Mouse (Mus musculus) limb, embryonic 12.5 days (tissue): ENCODE measurements at regions not wholly inside any gene's neighbourhood (a gene's known extent, or its start where the extent isn't known, plus 50 kb on each side); places are given as distances from the start of the nearest gene placed in this dataset.

Experiments used
- ATAC-seq: fragments of 200-750 bp; cut with Nextera tagmentation; 2 replicates; pipeline ENCODE4 v1.8.0; 2017; ENCODE audit warnings: low read depth, moderate TSS enrichment; ENCODE audit not compliant: insufficient number of reproducible peaks, insufficient read depth, low FRiP score, low TSS enrichment
- H3K27ac ChIP-seq: fragments of 300-500 bp; sonication (generic); 2 replicates; pipeline ENCODE4 v1.5.1; 2016; ENCODE audit warnings: mild to moderate bottlenecking, moderate library complexity
- H3K27me3 ChIP-seq: fragments of 300-500 bp; sonication (generic); 2 replicates; pipeline ENCODE4 v1.6.1; 2016; ENCODE audit warnings: mild to moderate bottlenecking, moderate library complexity
- H3K36me3 ChIP-seq: fragments of 300-500 bp; sonication (generic); 2 replicates; pipeline ENCODE4 v1.6.1; 2016; ENCODE audit warnings: mild to moderate bottlenecking, moderate library complexity
- H3K4me1 ChIP-seq: fragments of 300-500 bp; sonication (generic); replicated peaks from 2 replicates; pipeline ENCODE4 v1.6.1; 2016
- H3K4me2 ChIP-seq: fragments of 300-500 bp; sonication (generic); 2 replicates; pipeline ENCODE4 v1.6.1; 2016; ENCODE audit warnings: mild to moderate bottlenecking, moderate library complexity
- H3K4me3 ChIP-seq: fragments of 300-500 bp; sonication (generic); replicated peaks from 2 replicates; pipeline ENCODE4 v1.5.1; 2016; ENCODE audit warnings: mild to moderate bottlenecking
- H3K9ac ChIP-seq: fragments of 300-500 bp; sonication (generic); replicated peaks from 2 replicates; pipeline ENCODE4 v1.6.1; 2016; ENCODE audit warnings: mild to moderate bottlenecking, moderate library complexity
- H3K9me3 ChIP-seq: fragments of 300-500 bp; sonication (generic); 2 replicates; pipeline ENCODE4 v1.6.1; 2016; ENCODE audit warnings: mild to moderate bottlenecking, moderate library complexity
- WGBS: fragments of 180-500 bp; shearing (Covaris S2); methylation state at CpG from one replicate; pipeline ENCODE4 v1.1.7; 2016; 5-methylcytosine and 5-hydroxymethylcytosine counted together

- ATAC-seq: no peak
- 93% methylated on average over 3 of the region's 3 CpGs for WGBS
- no peaks in the 10 kb centered on the region for H3K27me3 ChIP-seq
- no peak overlapping the region for H3K27ac ChIP-seq
- H3K4me2 ChIP-seq: no peak overlapping the region
- no peaks in the 10 kb centered on the region for H3K36me3 ChIP-seq
- H3K4me1 ChIP-seq: no peaks in the 10 kb centered on the region
- no peak overlapping the region for H3K4me3 ChIP-seq
- H3K9me3 ChIP-seq: no peaks in the 10 kb centered on the region
- no peak overlapping the region for H3K9ac ChIP-seq
Measured at GRCm38 (mm10) chr10:37289964-37290704, 151.4 kb upstream of the Marcks start.

- no peaks in the 10 kb centered on the region for H3K36me3 ChIP-seq
- no peak overlapping the region for H3K4me2 ChIP-seq
- ATAC-seq: no peak
- H3K9me3 ChIP-seq: no peaks in the 10 kb centered on the region
- H3K4me1 ChIP-seq: no peaks in the 10 kb centered on the region
- no peak overlapping the region for H3K27ac ChIP-seq
- no peak overlapping the region for H3K9ac ChIP-seq
- 91% methylated on average over 5 of the region's 5 CpGs for WGBS
- H3K4me3 ChIP-seq: no peak overlapping the region
- no peaks in the 10 kb centered on the region for H3K27me3 ChIP-seq
Measured at GRCm38 (mm10) chr10:37286305-37286704, 147.6 kb upstream of the Marcks start.

- no peak overlapping the region for H3K4me3 ChIP-seq
- H3K9ac ChIP-seq: no peak overlapping the region
- H3K9me3 ChIP-seq: no peaks in the 10 kb centered on the region
- no peak overlapping the region for H3K27ac ChIP-seq
- H3K36me3 ChIP-seq: no peaks in the 10 kb centered on the region
- ATAC-seq: no peak
- H3K27me3 ChIP-seq: no peaks in the 10 kb centered on the region
- no peak overlapping the region for H3K4me2 ChIP-seq
- H3K4me1 ChIP-seq: no peaks in the 10 kb centered on the region
Measured at GRCm38 (mm10) chr10:37282951-37283350, 144.2 kb upstream of the Marcks start.

- H3K4me1 ChIP-seq: no peaks in the 10 kb centered on the region
- no peak overlapping the region for H3K4me2 ChIP-seq
- no peak overlapping the region for H3K9ac ChIP-seq
- 87% methylated on average over 4 of the region's 4 CpGs for WGBS
- no peaks in the 10 kb centered on the region for H3K27me3 ChIP-seq
- H3K9me3 ChIP-seq: no peaks in the 10 kb centered on the region
- ATAC-seq: no peak
- H3K36me3 ChIP-seq: no peaks in the 10 kb centered on the region
- no peak overlapping the region for H3K27ac ChIP-seq
- H3K4me3 ChIP-seq: no peak overlapping the region
Measured at GRCm38 (mm10) chr10:37280823-37281222, 142.1 kb upstream of the Marcks start.

- no peak overlapping the region for H3K4me3 ChIP-seq
- no peaks in the 10 kb centered on the region for H3K9me3 ChIP-seq
- H3K27ac ChIP-seq: no peak overlapping the region
- ATAC-seq: no peak
- no peak overlapping the region for H3K4me2 ChIP-seq
- no peaks in the 10 kb centered on the region for H3K4me1 ChIP-seq
- WGBS: 91% methylated on average over 6 of the region's 6 CpGs
- H3K36me3 ChIP-seq: no peaks in the 10 kb centered on the region
- no peak overlapping the region for H3K9ac ChIP-seq
- no peaks in the 10 kb centered on the region for H3K27me3 ChIP-seq
Measured at GRCm38 (mm10) chr10:37280150-37280820, 141.6 kb upstream of the Marcks start.

GRCm38 (mm10) chr10:37279316-37279715 is 140.6 kb upstream of the Marcks start:
- no peak overlapping the region for H3K4me3 ChIP-seq
- 80% methylated on average over 1 of the region's 1 CpGs for WGBS
- ATAC-seq: no peak
- H3K4me2 ChIP-seq: no peak overlapping the region
- H3K36me3 ChIP-seq: no peaks in the 10 kb centered on the region
- H3K27me3 ChIP-seq: no peaks in the 10 kb centered on the region
- no peak overlapping the region for H3K9ac ChIP-seq
- H3K9me3 ChIP-seq: no peaks in the 10 kb centered on the region
- H3K27ac ChIP-seq: no peak overlapping the region
- no peaks in the 10 kb centered on the region for H3K4me1 ChIP-seq

- no peaks in the 10 kb centered on the region for H3K4me1 ChIP-seq
- no peak overlapping the region for H3K4me2 ChIP-seq
- no peak overlapping the region for H3K9ac ChIP-seq
- H3K4me3 ChIP-seq: no peak overlapping the region
- no peaks in the 10 kb centered on the region for H3K9me3 ChIP-seq
- no peaks in the 10 kb centered on the region for H3K36me3 ChIP-seq
- no peaks in the 10 kb centered on the region for H3K27me3 ChIP-seq
- no peak for ATAC-seq
- WGBS: 87% methylated on average over 1 of the region's 1 CpGs
- no peak overlapping the region for H3K27ac ChIP-seq
Measured at GRCm38 (mm10) chr10:37275857-37276256, 137.1 kb upstream of the Marcks start.

GRCm38 (mm10) chr10:37275271-37275670 is 136.6 kb upstream of the Marcks start:
- no peaks in the 10 kb centered on the region for H3K9me3 ChIP-seq
- H3K36me3 ChIP-seq: no peaks in the 10 kb centered on the region
- no peak for ATAC-seq
- H3K4me3 ChIP-seq: no peak overlapping the region
- H3K9ac ChIP-seq: no peak overlapping the region
- no peak overlapping the region for H3K27ac ChIP-seq
- no peak overlapping the region for H3K4me2 ChIP-seq
- H3K4me1 ChIP-seq: no peaks in the 10 kb centered on the region
- WGBS: 91% methylated on average over 7 of the region's 7 CpGs
- no peaks in the 10 kb centered on the region for H3K27me3 ChIP-seq

- Histone ChIP-seq H3K4me2 (no peak overlapping the region), H3K4me3 (no peak overlapping the region), H3K4me1 (no peaks in the 10 kb centered on the region), H3K9me3 (no peaks in the 10 kb centered on the region), H3K27ac (no peak overlapping the region), H3K9ac (no peak overlapping the region), H3K36me3 (no peaks in the 10 kb centered on the region), H3K27me3 (no peaks in the 10 kb centered on the region)
- ATAC-seq: no peak
- 83% methylated on average over 1 of the region's 1 CpGs for WGBS
Measured at GRCm38 (mm10) chr10:37271967-37272366, 133.2 kb upstream of the Marcks start.

GRCm38 (mm10) chr10:37270236-37271000 is 131.7 kb upstream of the Marcks start:
- WGBS: 87% methylated on average over 10 of the region's 10 CpGs
- Histone ChIP-seq H3K9ac (no peak overlapping the region), H3K4me2 (no peak overlapping the region), H3K36me3 (no peaks in the 10 kb centered on the region), H3K27me3 (no peaks in the 10 kb centered on the region), H3K27ac (no peak overlapping the region), H3K9me3 (no peaks in the 10 kb centered on the region), H3K4me3 (no peak overlapping the region), H3K4me1 (no peaks in the 10 kb centered on the region)
- no peak for ATAC-seq

GRCm38 (mm10) chr10:37266909-37267308 is 128.2 kb upstream of the Marcks start:
- Histone ChIP-seq H3K4me3 (no peak overlapping the region), H3K9me3 (no peaks in the 10 kb centered on the region), H3K4me2 (no peak overlapping the region), H3K9ac (no peak overlapping the region), H3K36me3 (no peaks in the 10 kb centered on the region), H3K27ac (no peak overlapping the region), H3K27me3 (no peaks in the 10 kb centered on the region), H3K4me1 (no peaks in the 10 kb centered on the region)
- 38% methylated on average over 1 of the region's 1 CpGs for WGBS
- ATAC-seq: no peak
